Mouse (Mus musculus): ENCODE data around the gene B3galnt2.

GRCm38 (mm10) chr13:14038911-14039291 lies 84.6 kb downstream of the B3galnt2 start:
- TF ChIP-seq CTCF (IDR thresholded peaks at IDR 0.05; ENCODE audit: insufficient read depth, low read length) (no peak), POLR2A (IDR thresholded peaks at IDR 0.05; ENCODE audit: borderline replicate concordance, extremely low read depth, low read depth, low read length) (no peak)

Data from lung, adult 2 months (tissue).